Mouse (Mus musculus) forelimb bud, embryonic 11.5 days (tissue): Measurements from ENCODE around the gene Sclt1.
"Not testable (repeated sequence)": the region's sequence is repeated elsewhere in the genome, so short reads cannot be mapped to it uniquely, and the experiment has no call there.

Experiments used
- DNase-seq: peaks from one replicate; pipeline ENCODE4 v3.0.0-alpha.2; 2012; ENCODE audit warnings: low read depth, low spot score

Sclt1 gene

GRCm38 (mm10) chr3:41742278-41742934 is at the start of gene Sclt1, which contains the start of gene D3Ertd751e:
Gene Sclt1 (minus strand): TSS chr3:41742514.
Gene D3Ertd751e (plus strand): TSS chr3:41742611.
- DNase-seq: peak; percentile 98

- DNase-seq: no peak
Measured at GRCm38 (mm10) chr3:41762091-41762490, 19.8 kb upstream of the Sclt1 start.

- DNase-seq: no peak
Measured at GRCm38 (mm10) chr3:41754556-41754955, 12.2 kb upstream of the Sclt1 start.

- no peak for DNase-seq
Measured at GRCm38 (mm10) chr3:41743436-41743835, 1.1 kb upstream of the Sclt1 start.

GRCm38 (mm10) chr3:41741601-41742277 is 575 bp downstream of the Sclt1 start:
- DNase-seq: no peak

GRCm38 (mm10) chr3:41695681-41696080 is 46.6 kb downstream of the Sclt1 start:
- no peak for DNase-seq

GRCm38 (mm10) chr3:41692440-41693142 is 49.7 kb downstream of the Sclt1 start:
- no peak for DNase-seq

GRCm38 (mm10) chr3:41690114-41690640 is 52.1 kb downstream of the Sclt1 start:
- not testable (repeated sequence) for DNase-seq

- DNase-seq: no peak
Measured at GRCm38 (mm10) chr3:41686396-41686795, 55.9 kb downstream of the Sclt1 start.

GRCm38 (mm10) chr3:41682084-41682483 is 60.2 kb downstream of the Sclt1 start:
- DNase-seq: no peak

- DNase-seq: no peak
Measured at GRCm38 (mm10) chr3:41676648-41677047, 65.7 kb downstream of the Sclt1 start.

- DNase-seq: no peak
Measured at GRCm38 (mm10) chr3:41674778-41675177, 67.5 kb downstream of the Sclt1 start.

- no peak for DNase-seq
Measured at GRCm38 (mm10) chr3:41655642-41656041, 86.7 kb downstream of the Sclt1 start.

GRCm38 (mm10) chr3:41620971-41621370 is 121.3 kb downstream of the Sclt1 start:
- DNase-seq: no peak

GRCm38 (mm10) chr3:41618488-41618887 is 123.8 kb downstream of the Sclt1 start:
- DNase-seq: no peak

- DNase-seq: no peak
Measured at GRCm38 (mm10) chr3:41618036-41618435, 124.3 kb downstream of the Sclt1 start.

GRCm38 (mm10) chr3:41614230-41614985 is 127.9 kb downstream of the Sclt1 start:
- no peak for DNase-seq

GRCm38 (mm10) chr3:41613706-41614105 is 128.6 kb downstream of the Sclt1 start:
- no peak for DNase-seq

- no peak for DNase-seq
Measured at GRCm38 (mm10) chr3:41612211-41612610, 130.1 kb downstream of the Sclt1 start.

- no peak for DNase-seq
Measured at GRCm38 (mm10) chr3:41609071-41609470, 133.2 kb downstream of the Sclt1 start.

- DNase-seq: no peak
Measured at GRCm38 (mm10) chr3:41607467-41607866, 134.8 kb downstream of the Sclt1 start.

GRCm38 (mm10) chr3:41607050-41607449 is 135.3 kb downstream of the Sclt1 start:
- DNase-seq: no peak
